Mouse (Mus musculus) hindbrain, embryonic 10.5 days (tissue): Measurements from ENCODE around the gene Prkx. TPM values are rescaled to one million over a fixed set of nuclear protein-coding genes. Genes with fewer than 3 reads are reported as not detected.

Source experiments
- DNase-seq: peaks from one replicate; pipeline ENCODE4 v3.0.0-alpha.2; 2017; ENCODE audit warnings: low spot score
- H3K27ac ChIP-seq: fragments of 300-500 bp; sonication (generic); 2 replicates; pipeline ENCODE4 v1.5.1; 2016; ENCODE audit warnings: mild to moderate bottlenecking, moderate library complexity
- H3K27me3 ChIP-seq: fragments of 300-500 bp; sonication (generic); 2 replicates; pipeline ENCODE4 v1.6.1; 2016; ENCODE audit warnings: mild to moderate bottlenecking; ENCODE audit not compliant: poor library complexity, insufficient read depth, severe bottlenecking
- H3K36me3 ChIP-seq: fragments of 300-500 bp; sonication (generic); 2 replicates; pipeline ENCODE4 v1.6.1; 2016; ENCODE audit warnings: mild to moderate bottlenecking, moderate library complexity
- H3K4me1 ChIP-seq: fragments of 300-500 bp; sonication (generic); replicated peaks from 2 replicates; pipeline ENCODE4 v1.6.1; 2016; ENCODE audit warnings: mild to moderate bottlenecking
- H3K4me3 ChIP-seq: fragments of 300-500 bp; sonication (generic); 2 replicates; pipeline ENCODE4 v1.5.1; 2016; ENCODE audit warnings: mild to moderate bottlenecking, moderate library complexity
- H3K9me3 ChIP-seq: fragments of 300-500 bp; sonication (generic); 2 replicates; pipeline ENCODE4 v1.6.1; 2016; ENCODE audit warnings: mild to moderate bottlenecking, moderate library complexity
- WGBS: fragments of 180-500 bp; shearing (Covaris S2); methylation state at CpG from one replicate; pipeline ENCODE4 v1.1.7; 2016; 5-methylcytosine and 5-hydroxymethylcytosine counted together
- polyA plus RNA-seq: library from polyadenylated mRNA; unstranded; fragments of >200 nt; fragmentation: Nextera tagmentation; extraction: Ambion mirVana; gene quantifications from 2 replicates; pipeline ENCODE4 v1.2.1, GENCODE M21; 2016

Prkx gene
- polyA plus RNA-seq, 1 experiment from 2014 or later = 15.4 TPM

DNA sequence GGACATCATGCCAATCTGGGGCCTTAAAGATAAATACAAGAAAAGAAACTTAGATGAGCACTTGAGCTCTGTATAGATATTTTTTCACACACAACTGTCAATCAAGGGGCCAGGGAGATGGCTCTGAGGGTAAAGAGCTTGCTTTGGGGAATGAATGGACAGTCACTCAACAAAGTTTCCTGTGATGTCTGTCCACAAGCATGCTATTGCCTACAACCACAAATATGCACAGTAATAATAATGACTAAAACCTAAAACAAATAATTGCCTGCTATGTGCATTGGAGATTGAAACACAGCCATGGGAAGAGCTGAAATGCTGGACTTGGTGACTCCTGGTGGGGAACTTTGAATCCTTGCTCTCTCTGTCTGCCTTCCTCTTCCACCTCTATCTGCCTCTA is 9.7 kb downstream of the Prkx start:
- H3K9me3 ChIP-seq = no peaks in the 10 kb centered on the region
- H3K36me3 ChIP-seq = peaks cover 31% of the 10 kb centered on the region; the same call in 1 of the 2 replicates
- no peak overlapping the region for H3K4me3 ChIP-seq
- DNase-seq = no peak
- no peaks in the 10 kb centered on the region for H3K27me3 ChIP-seq
- no peak overlapping the region for H3K27ac ChIP-seq
- no peaks in the 10 kb centered on the region for H3K4me1 ChIP-seq

GRCm38 (mm10) chrX:77777822-77778221 is 18.3 kb downstream of the Prkx start:
- Histone ChIP-seq H3K4me1 (no peaks in the 10 kb centered on the region), H3K9me3 (no peaks in the 10 kb centered on the region), H3K4me3 (no peak overlapping the region), H3K36me3 (peaks cover 42% of the 10 kb centered on the region), H3K27me3 (no peaks in the 10 kb centered on the region), H3K27ac (no peak overlapping the region)
- DNase-seq = no peak

DNA sequence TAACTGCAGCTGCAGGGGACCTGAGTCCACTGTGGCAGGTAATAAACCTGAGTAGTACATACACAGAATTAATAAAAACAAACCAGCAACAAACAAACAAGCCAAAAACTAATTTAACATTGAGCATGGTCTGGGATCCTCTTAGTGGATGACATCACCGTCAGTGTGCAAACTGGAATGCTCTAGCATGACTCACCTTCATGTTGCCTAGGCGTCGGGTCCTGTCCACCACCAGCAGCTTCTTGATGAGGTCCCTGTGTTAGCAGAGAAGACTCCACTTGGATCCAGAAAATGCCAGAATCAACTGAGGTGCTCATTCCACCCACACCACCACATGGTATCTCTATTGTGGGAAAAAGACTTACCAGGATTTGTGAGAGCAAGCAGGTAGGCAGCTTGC is 30.9 kb downstream of the Prkx start:
- no peak overlapping the region for H3K4me3 ChIP-seq
- no peaks in the 10 kb centered on the region for H3K9me3 ChIP-seq
- no peaks in the 10 kb centered on the region for H3K27me3 ChIP-seq
- H3K4me1 ChIP-seq = no peaks in the 10 kb centered on the region
- no peak overlapping the region for H3K27ac ChIP-seq
- no peak for DNase-seq
- WGBS = 93% methylated on average over 3 of the region's 3 CpGs
- H3K36me3 ChIP-seq = peaks cover 27% of the 10 kb centered on the region

DNA sequence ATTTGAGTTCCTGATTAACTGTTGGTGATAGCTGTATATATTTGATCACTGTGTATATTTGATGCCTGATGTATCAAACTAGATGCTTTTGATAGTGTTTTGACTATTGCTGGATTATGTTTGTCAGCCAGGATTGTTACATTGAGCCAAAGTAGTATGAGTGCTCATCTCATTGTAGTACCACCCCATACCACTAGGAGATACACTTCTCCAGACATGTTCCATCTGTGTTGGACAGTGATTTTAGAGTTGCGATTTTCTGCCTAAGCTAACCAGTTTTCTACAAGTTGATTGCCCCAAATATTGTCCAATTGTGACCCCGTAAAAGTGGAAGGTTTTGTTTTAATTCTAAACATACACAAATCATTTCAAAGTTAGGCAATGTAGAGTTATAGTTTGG is 51.8 kb downstream of the Prkx start:
- Histone ChIP-seq H3K36me3 (no peaks in the 10 kb centered on the region), H3K27ac (no peak overlapping the region), H3K4me3 (no peak overlapping the region), H3K9me3 (no peaks in the 10 kb centered on the region), H3K4me1 (no peaks in the 10 kb centered on the region), H3K27me3 (no peaks in the 10 kb centered on the region)
- WGBS = 77% methylated on average over 2 of the region's 2 CpGs
- no peak for DNase-seq

GRCm38 (mm10) chrX:77741383-77741782 is 54.7 kb downstream of the Prkx start:
- no peaks in the 10 kb centered on the region for H3K9me3 ChIP-seq
- DNase-seq = peak; percentile 4
- WGBS = 27% methylated on average over 1 of the region's 1 CpGs
- H3K27me3 ChIP-seq = no peaks in the 10 kb centered on the region
- H3K4me3 ChIP-seq = no peak overlapping the region
- no peaks in the 10 kb centered on the region for H3K4me1 ChIP-seq
- no peaks in the 10 kb centered on the region for H3K36me3 ChIP-seq
- no peak overlapping the region for H3K27ac ChIP-seq

- no peak for DNase-seq
These were observed 62.0 kb downstream of the Prkx start for GRCm38 (mm10) chrX:77733930-77734536.

DNA sequence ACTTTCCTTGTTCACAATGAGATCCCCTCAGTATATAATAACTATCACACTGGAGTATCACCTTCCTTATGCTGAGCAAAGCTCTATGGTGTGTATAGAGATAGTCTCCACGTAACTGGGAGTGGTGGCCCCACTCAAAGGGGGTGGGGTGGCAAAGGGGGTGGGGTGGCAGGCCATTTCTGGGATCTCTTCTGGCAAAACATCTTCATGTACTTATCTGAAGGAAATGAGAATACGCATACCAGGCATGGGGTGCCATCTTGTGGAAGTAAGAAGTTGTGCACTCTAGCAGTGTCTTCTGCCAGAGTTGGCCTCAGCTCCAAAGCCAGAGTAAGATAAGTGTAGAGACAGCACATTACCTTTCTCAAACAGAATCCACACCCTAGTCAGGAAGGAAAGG is 75.8 kb downstream of the Prkx start:
- Histone ChIP-seq H3K27me3 (no peaks in the 10 kb centered on the region), H3K36me3 (no peaks in the 10 kb centered on the region), H3K4me1 (no peaks in the 10 kb centered on the region), H3K27ac (no peak overlapping the region), H3K4me3 (no peak overlapping the region), H3K9me3 (no peaks in the 10 kb centered on the region)
- peak; percentile 10 for DNase-seq
- 14% methylated on average over 2 of the region's 2 CpGs for WGBS

More at GRCm38 (mm10) chrX:77733930-77734536, 62.0 kb downstream of the Prkx start:
- H3K27me3 ChIP-seq = no peaks in the 10 kb centered on the region
- no peaks in the 10 kb centered on the region for H3K36me3 ChIP-seq
- WGBS = 84% methylated on average over 9 of the region's 9 CpGs
- H3K4me1 ChIP-seq = no peaks in the 10 kb centered on the region
- no peak overlapping the region for H3K27ac ChIP-seq
- no peak overlapping the region for H3K4me3 ChIP-seq
- no peaks in the 10 kb centered on the region for H3K9me3 ChIP-seq

Other genes with a start within 250 kb of the Prkx start
- not detected in 2 replicates for gene Pbsn, start 57.3 kb upstream of the Prkx start, polyA plus RNA-seq
- gene Gm14744, start 68.5 kb upstream of the Prkx start, polyA plus RNA-seq = not detected in 2 replicates
- not detected in 2 replicates for gene 5430402E10Rik, start 128.8 kb upstream of the Prkx start, polyA plus RNA-seq